Mouse (Mus musculus): Measurements from ENCODE around the gene Abt1. TPM values are rescaled to one million over a fixed set of nuclear protein-coding genes. Genes with fewer than 3 reads are reported as not detected.
A peak's percentile ranks its signal among the peaks of the same experiment; 100 is the strongest.

Abt1 gene
- 13.0 and 13.2 TPM in 2 replicates for polyA plus RNA-seq (2016; fragmentation: Nextera tagmentation; extraction: Ambion mirVana)

DNA sequence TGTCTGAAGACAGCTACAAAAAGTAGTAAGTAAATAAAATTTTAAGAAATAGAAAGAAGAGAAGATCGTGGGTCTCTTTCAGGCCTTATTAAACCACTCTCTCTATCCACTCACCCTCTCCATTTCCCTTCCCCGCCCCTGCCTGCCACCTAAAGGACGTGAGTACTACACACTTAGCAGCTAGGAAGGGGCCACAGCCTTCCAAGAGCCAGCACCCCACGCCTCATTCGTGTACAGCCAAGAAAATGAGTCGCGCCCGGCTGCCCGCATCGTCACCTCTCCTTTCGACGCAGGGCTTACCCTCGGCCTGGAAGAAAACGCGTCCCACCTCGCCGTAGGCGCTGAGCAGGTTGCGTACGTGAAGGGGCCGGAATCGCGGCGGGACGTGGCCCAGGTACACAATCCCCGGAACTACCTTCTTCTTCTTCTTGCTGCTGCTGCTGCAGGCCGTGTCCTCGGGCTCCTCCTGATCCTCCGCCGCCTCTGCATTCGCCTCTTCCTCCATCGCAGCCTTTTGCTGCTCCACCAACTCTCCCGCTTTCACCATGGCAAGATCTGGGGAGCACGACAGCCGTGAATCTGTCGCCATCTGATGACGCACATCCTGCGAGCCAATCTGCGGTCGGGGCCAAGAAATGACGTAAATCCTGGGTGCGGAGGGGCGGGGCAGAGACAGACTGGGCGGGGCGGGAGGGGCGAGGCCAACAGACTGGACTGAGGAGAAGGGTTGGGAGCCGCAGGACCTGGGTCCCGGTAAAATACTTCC lies at the start of gene Abt1:
TSS of gene Abt1 (minus strand) at position 581 of the 766 bp plus-strand sequence.
- H3K36me3 ChIP-seq (replicated peaks): peaks cover 36% of the 10 kb centered on the region
- no peaks in the 10 kb centered on the region for H3K27me3 ChIP-seq
- H3K9ac ChIP-seq: peak within 1 kb of the TSS; percentile 79
- peak within 1 kb of the TSS; percentile 80 for H3K27ac ChIP-seq
- peak within 1 kb of the TSS; percentile 91 for H3K4me2 ChIP-seq
- WGBS: under 1% methylated on average over 48 of the region's 48 CpGs
- H3K4me3 ChIP-seq (replicated peaks): peak within 1 kb of the TSS; percentile 86
- H3K4me1 ChIP-seq: peaks cover 19% of the 10 kb centered on the region
- ATAC-seq (ENCODE audit: low FRiP score): peak; percentile 91
- H3K9me3 ChIP-seq: no peaks in the 10 kb centered on the region

DNA sequence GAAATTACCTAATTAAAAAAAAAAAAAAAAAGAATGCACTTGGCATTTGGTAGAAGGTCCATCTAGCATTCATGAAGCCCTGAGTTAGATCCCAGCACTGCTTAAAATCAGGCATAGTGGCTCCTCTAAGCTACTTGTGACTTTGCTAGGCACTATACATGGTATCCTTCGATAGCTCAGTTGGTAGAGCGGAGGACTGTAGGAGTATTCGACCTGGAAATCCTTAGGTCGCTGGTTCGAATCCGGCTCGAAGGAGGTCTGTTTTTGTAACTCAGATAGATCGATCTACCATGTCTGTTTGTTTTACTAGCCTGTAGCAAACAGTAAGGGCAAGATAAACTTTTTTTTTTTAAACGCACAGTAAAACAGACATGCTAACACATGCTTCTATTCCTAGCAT lies 43.2 kb upstream of the Abt1 start:
- peak; percentile 59 for ATAC-seq (ENCODE audit: low FRiP score)
- WGBS: 2% methylated on average over 9 of the region's 9 CpGs
- Histone ChIP-seq H3K9me3 (no peaks in the 10 kb centered on the region), H3K9ac (no peak overlapping the region), H3K27me3 (peaks cover 9% of the 10 kb centered on the region; the same call in 1 of the 2 replicates), H3K4me2 (no peak overlapping the region), H3K36me3 (replicated peaks) (no peaks in the 10 kb centered on the region), H3K4me3 (replicated peaks) (no peak overlapping the region), H3K4me1 (peaks cover 21% of the 10 kb centered on the region), H3K27ac (no peak overlapping the region)

DNA sequence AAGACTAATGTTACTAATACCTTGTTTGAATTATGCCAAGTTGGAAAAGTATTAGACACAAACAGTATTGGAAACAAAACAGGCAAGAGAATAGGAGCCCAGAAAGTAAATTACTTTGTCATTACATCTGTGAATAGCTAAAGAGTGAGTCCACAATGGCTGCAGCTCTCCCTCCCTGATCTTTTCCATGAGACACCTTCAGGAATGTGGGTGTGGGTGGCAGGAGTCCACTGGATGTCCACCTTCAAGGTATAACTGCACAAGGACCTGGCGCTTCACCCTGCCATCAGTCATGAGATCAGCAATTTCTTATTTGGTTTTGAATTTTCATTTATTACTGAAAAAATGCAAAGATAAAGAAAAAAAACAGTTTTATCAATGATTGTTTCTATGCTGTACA lies 42.6 kb upstream of the Abt1 start:
- Histone ChIP-seq H3K4me1 (peaks cover 21% of the 10 kb centered on the region), H3K27me3 (peaks cover 11% of the 10 kb centered on the region; the same call in 1 of the 2 replicates), H3K9me3 (no peaks in the 10 kb centered on the region), H3K4me3 (replicated peaks) (no peak overlapping the region), H3K9ac (no peak overlapping the region), H3K4me2 (peak overlapping the region; percentile 71), H3K36me3 (replicated peaks) (no peaks in the 10 kb centered on the region), H3K27ac (no peak overlapping the region)
- ATAC-seq (ENCODE audit: low FRiP score): no peak
- WGBS: 59% methylated on average over 1 of the region's 1 CpGs

DNA sequence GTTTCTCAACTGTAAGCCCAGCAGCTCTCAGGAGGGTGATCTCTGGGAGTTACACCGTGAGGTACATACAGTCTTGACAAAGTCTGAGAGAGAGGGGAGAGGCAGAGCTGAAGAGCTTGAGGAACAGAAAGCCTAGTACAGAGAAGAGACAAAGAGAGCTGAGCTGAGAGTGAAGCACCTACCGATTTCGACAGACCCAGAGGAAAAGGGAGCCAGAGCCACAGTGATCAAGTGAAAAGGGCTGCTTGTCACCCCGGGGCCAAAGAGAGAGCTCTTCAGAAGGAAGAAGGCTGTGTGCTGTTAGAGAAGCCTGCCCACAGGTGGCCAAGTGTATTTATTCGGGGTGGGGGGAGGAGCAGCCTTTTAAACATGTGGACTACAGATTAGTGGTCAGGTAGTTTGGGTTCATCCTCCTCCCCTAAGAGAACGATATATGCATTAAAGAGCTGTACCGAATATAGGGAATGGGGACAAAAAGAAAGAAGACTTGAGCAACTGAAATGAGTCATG lies 42.0 kb upstream of the Abt1 start, which contains the start of gene Btn1a1:
TSS of gene Btn1a1 (minus strand) at position 302 of the 510 bp plus-strand sequence.
- Histone ChIP-seq H3K27me3 (peaks cover 12% of the 10 kb centered on the region; the same call in 1 of the 2 replicates), H3K4me1 (peaks cover 21% of the 10 kb centered on the region), H3K9ac (peak within 1 kb of the TSS; percentile 56), H3K4me2 (peak within 1 kb of the TSS; percentile 71), H3K9me3 (no peaks in the 10 kb centered on the region), H3K36me3 (replicated peaks) (no peaks in the 10 kb centered on the region), H3K27ac (no peak within 1 kb of the TSS), H3K4me3 (replicated peaks) (peak within 1 kb of the TSS; percentile 56)
- ATAC-seq (ENCODE audit: low FRiP score): no peak
- WGBS: 2% methylated on average over 7 of the region's 7 CpGs

- peak overlapping the region; percentile 71 for H3K4me2 ChIP-seq
- peaks cover 12% of the 10 kb centered on the region; the same call in 1 of the 2 replicates for H3K27me3 ChIP-seq
- 1% methylated on average over 11 of the region's 11 CpGs for WGBS
- H3K9me3 ChIP-seq: no peaks in the 10 kb centered on the region
- H3K4me3 ChIP-seq (replicated peaks): peak overlapping the region; percentile 56
- ATAC-seq (ENCODE audit: low FRiP score): 0 out of 2 replicates have a peak, but pooled peaks have one; percentile 14
- H3K27ac ChIP-seq: no peak overlapping the region
- peak overlapping the region; percentile 56 for H3K9ac ChIP-seq
- H3K4me1 ChIP-seq: peaks cover 21% of the 10 kb centered on the region
- no peaks in the 10 kb centered on the region for H3K36me3 ChIP-seq (replicated peaks)
Measured at GRCm38 (mm10) chr13:23464841-23465366, 41.2 kb upstream of the Abt1 start.

DNA sequence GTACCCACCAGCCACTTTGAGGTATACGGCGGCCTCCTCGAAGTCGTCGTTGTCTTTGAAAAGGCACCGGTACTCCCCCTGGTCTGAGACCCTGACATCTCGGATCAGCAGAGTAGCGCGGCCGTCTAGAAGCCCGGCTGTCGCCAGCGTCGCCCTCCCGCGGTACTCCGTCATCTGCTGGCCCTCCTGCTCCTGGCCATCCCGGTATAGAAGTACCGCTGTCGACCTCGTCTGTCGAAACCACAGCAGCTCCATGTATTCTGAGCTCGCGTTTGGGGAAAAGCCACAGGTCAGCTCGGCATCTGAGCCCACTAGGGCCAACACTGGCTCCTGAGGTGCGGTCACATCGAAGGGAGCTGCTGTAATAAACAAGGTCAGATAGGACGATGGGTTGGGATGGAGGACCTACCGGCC lies 40.6 kb upstream of the Abt1 start:
- Histone ChIP-seq H3K9ac (peak overlapping the region; percentile 56), H3K36me3 (replicated peaks) (no peaks in the 10 kb centered on the region), H3K4me3 (replicated peaks) (peak overlapping the region; percentile 56), H3K9me3 (no peaks in the 10 kb centered on the region), H3K27me3 (peaks cover 12% of the 10 kb centered on the region; the same call in 1 of the 2 replicates), H3K4me1 (peaks cover 21% of the 10 kb centered on the region), H3K27ac (no peak overlapping the region), H3K4me2 (peak overlapping the region; percentile 71)
- peak; percentile 57 for ATAC-seq (ENCODE audit: low FRiP score)
- WGBS: under 1% methylated on average over 29 of the region's 29 CpGs

DNA sequence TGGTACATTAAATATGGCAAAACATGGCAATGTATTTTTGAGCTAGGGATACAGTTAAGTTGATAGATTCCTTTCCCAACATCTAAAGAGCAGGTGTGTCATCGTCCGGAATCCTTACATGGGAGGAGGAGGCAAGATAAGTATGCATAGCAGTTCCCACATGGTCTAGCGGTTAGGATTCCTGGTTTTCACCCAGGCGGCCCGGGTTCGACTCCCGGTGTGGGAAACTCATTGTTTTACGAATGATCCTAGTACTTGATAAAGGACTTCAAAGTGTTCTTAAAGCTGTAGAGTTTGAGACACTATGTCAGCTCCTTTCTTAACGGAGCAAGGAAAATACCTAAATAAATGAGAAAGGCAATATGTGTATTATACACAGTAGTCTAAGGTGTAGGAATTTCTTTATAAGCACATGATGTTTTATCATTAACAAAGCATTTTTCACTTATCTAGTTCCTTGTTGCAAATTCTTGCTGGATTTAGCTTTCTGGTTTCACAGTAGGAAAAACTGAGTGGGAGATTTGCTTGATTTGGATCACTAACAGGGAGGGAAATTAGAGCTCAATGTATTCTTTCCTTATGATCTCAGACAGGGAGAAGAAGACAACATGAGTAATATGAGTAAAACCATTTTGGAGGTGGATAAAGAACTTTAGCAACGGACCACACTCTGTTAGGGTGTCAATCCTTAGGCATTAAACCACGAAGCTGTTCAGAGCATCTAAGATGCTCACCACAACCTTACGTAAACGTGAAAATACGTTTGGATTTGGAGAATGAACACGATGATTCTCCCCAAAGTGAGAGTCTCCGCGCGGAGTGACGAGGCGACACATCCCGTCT lies 39.9 kb upstream of the Abt1 start:
- peaks cover 18% of the 10 kb centered on the region for H3K27me3 ChIP-seq
- peak; percentile 68 for ATAC-seq (ENCODE audit: low FRiP score)
- WGBS: under 1% methylated on average over 21 of the region's 21 CpGs
- peak overlapping the region; percentile 56 for H3K4me3 ChIP-seq (replicated peaks)
- H3K4me1 ChIP-seq: peaks cover 21% of the 10 kb centered on the region
- no peaks in the 10 kb centered on the region for H3K36me3 ChIP-seq (replicated peaks)
- peak overlapping the region; percentile 56 for H3K9ac ChIP-seq
- H3K4me2 ChIP-seq: peak overlapping the region; percentile 71
- H3K27ac ChIP-seq: no peak overlapping the region
- no peaks in the 10 kb centered on the region for H3K9me3 ChIP-seq

DNA sequence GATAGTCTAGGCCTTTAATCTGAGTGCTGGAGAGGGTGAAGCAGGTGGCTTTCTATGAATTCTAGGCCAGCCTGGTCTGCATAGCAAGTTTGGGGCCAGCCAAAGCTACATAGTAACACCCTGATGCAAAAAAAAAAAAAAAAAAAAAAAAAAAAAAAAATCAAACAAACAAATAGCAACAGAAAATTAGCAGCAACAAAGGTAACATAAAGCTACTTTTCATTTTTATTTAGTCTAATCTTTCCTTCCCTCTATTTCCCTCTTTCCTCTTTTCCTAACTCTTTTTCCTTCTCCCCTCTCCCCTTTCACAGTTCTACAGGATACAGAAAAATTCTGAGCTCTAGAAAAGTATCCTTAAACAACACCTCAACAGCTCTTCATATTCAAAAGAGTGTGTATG lies 39.0 kb upstream of the Abt1 start:
- H3K9me3 ChIP-seq: no peaks in the 10 kb centered on the region
- no peaks in the 10 kb centered on the region for H3K36me3 ChIP-seq (replicated peaks)
- H3K4me3 ChIP-seq (replicated peaks): no peak overlapping the region
- H3K27me3 ChIP-seq: peaks cover 22% of the 10 kb centered on the region
- peaks cover 21% of the 10 kb centered on the region for H3K4me1 ChIP-seq
- ATAC-seq (ENCODE audit: low FRiP score): no peak
- H3K9ac ChIP-seq: no peak overlapping the region
- H3K27ac ChIP-seq: no peak overlapping the region
- H3K4me2 ChIP-seq: no peak overlapping the region

DNA sequence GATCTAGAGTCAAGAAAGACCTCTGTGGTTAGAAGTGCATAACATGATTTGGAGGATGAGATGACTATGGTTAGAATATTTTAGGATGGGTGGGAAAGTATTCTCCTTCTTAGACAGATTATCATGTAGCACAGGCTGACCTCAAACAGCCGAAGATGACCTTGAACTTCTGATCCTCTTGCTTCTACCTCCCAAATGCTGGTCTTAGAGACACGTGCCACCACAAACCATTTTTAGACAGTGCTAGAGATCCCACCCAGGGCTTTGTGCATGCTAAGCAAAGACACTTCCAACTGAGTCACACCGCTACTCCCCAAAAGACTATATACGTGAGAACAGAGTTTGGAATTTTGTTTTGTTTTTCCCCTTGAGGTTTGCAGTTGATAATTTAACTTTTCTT lies 38.4 kb upstream of the Abt1 start:
- Histone ChIP-seq H3K36me3 (replicated peaks) (no peaks in the 10 kb centered on the region), H3K27ac (no peak overlapping the region), H3K9ac (no peak overlapping the region), H3K4me1 (peaks cover 21% of the 10 kb centered on the region), H3K9me3 (no peaks in the 10 kb centered on the region), H3K4me2 (no peak overlapping the region), H3K27me3 (peaks cover 22% of the 10 kb centered on the region), H3K4me3 (replicated peaks) (no peak overlapping the region)
- no peak for ATAC-seq (ENCODE audit: low FRiP score)
- WGBS: 83% methylated on average over 4 of the region's 4 CpGs

DNA sequence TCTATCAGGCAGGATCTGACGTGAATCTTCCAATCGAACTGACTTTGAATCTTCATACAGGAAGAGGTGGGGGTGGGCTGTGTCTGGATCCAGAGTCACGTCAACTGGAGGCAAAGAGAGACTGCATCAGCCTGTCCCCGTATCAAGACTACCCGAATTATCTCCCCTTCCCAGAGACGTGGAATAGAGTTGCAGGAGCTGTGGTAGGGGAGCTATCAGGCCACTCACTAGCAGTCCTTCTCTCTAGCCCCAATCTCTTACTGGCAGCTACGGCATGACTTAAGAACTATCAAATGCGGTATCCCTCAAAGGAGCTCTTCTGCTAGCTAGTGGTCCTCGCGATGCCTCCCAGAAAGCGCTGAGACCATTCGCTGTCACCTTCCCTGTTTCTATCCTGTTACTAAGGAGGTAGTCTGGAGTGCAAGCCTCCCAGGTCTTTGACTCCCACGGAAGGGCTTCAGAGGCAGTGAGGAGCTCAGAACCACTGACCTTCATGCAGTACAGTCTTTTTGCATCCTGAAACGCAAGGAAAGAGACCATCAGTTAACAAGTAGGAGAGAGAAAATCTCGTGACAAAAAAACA lies 35.7 kb upstream of the Abt1 start:
- H3K4me1 ChIP-seq: peaks cover 3% of the 10 kb centered on the region
- peaks cover 15% of the 10 kb centered on the region for H3K27me3 ChIP-seq
- no peak overlapping the region for H3K4me2 ChIP-seq
- no peak overlapping the region for H3K27ac ChIP-seq
- H3K36me3 ChIP-seq (replicated peaks): no peaks in the 10 kb centered on the region
- no peak overlapping the region for H3K4me3 ChIP-seq (replicated peaks)
- H3K9me3 ChIP-seq: no peaks in the 10 kb centered on the region
- no peak overlapping the region for H3K9ac ChIP-seq
- 16% methylated on average over 15 of the region's 15 CpGs for WGBS
- no peak for ATAC-seq (ENCODE audit: low FRiP score)

DNA sequence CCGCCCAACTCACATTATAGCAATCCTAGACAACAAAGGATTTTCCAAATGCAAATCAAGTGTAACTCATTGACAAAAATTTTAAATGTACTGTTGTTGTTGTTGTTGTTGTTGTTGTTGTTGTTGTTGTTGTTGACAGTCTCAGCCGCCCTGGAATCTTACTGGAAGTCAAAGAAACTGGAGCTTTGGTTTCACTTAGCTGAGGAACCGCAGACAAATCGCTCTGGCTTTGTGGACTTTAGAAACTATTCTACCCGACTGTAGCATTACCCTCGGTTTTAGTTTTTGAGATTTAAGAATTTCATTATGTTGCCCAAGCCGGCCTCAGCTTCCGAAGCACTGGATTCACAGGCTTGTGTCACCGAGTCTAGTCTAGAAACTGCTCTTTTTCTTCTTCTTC lies 30.3 kb upstream of the Abt1 start:
- Histone ChIP-seq H3K9ac (peak overlapping the region; percentile 68), H3K27me3 (peaks cover 8% of the 10 kb centered on the region; the same call in 1 of the 2 replicates), H3K9me3 (no peaks in the 10 kb centered on the region), H3K4me2 (peak overlapping the region; percentile 53), H3K4me3 (replicated peaks) (peak overlapping the region; percentile 60), H3K36me3 (replicated peaks) (no peaks in the 10 kb centered on the region), H3K4me1 (0 out of 2 replicates have a peak, but pooled peaks cover under 1% of the 10 kb centered on the region), H3K27ac (peak overlapping the region; percentile 86)
- WGBS: under 1% methylated on average over 9 of the region's 9 CpGs
- ATAC-seq (ENCODE audit: low FRiP score): no peak
